Mouse (Mus musculus) thymus, adult 2 months (tissue): ENCODE measurements around the gene Ric3. TPM values are rescaled to one million over a fixed set of nuclear protein-coding genes. Genes with fewer than 3 reads are reported as not detected.

ENCODE experiments used
- DNase-seq: peaks from one replicate; pipeline ENCODE4 v3.0.0; 2021
- H3K27ac ChIP-seq: fragments of 200-500 bp; 2 replicates; pipeline ENCODE4 v1.5.1; 2012; ENCODE audit warnings: low read length, control low read depth; ENCODE audit not compliant: control insufficient read depth, insufficient read depth
- H3K27me3 ChIP-seq: fragments of 200-500 bp; 2 replicates; pipeline ENCODE4 v1.6.1; 2012; ENCODE audit warnings: mild to moderate bottlenecking, low read length, moderate library complexity, mixed read lengths; ENCODE audit not compliant: control insufficient read depth, insufficient read depth
- H3K36me3 ChIP-seq: fragments of 200-500 bp; 2 replicates; pipeline ENCODE4 v1.6.1; 2012; ENCODE audit warnings: mild to moderate bottlenecking, low read length, moderate library complexity; ENCODE audit not compliant: control insufficient read depth, insufficient read depth
- H3K4me1 ChIP-seq: fragments of 200-500 bp; replicated peaks from 2 replicates; pipeline ENCODE4 v1.6.1; 2012; ENCODE audit warnings: low read length; ENCODE audit not compliant: control insufficient read depth, insufficient read depth
- H3K4me3 ChIP-seq: fragments of 200-500 bp; 2 replicates; pipeline ENCODE4 v1.5.1; 2012; ENCODE audit warnings: mild to moderate bottlenecking, low read length, control low read depth, moderate library complexity; ENCODE audit not compliant: control insufficient read depth, insufficient read depth
- CTCF ChIP-seq: fragments of 200-500 bp; IDR thresholded peaks from 2 replicates; pipeline ENCODE4 v1.5.1; 2012; ENCODE audit warnings: mild to moderate bottlenecking, control low read depth, low read length, moderate library complexity, borderline replicate concordance; ENCODE audit not compliant: control insufficient read depth, poor library complexity, insufficient read depth; ENCODE audit errors: extremely low read depth
- POLR2A ChIP-seq: fragments of 200-500 bp; IDR thresholded peaks from 2 replicates; pipeline ENCODE4 v1.6.1; 2012; ENCODE audit warnings: mild to moderate bottlenecking, low read length, control low read depth, moderate library complexity; ENCODE audit not compliant: control insufficient read depth, poor library complexity, insufficient read depth; ENCODE audit errors: extremely low read depth
- WGBS: fragments of 180-500 bp; shearing (Covaris S2); methylation state at CpG from one replicate; pipeline ENCODE4 v1.1.7; 2018; 5-methylcytosine and 5-hydroxymethylcytosine counted together
- polyA plus RNA-seq: library from polyadenylated mRNA; depleted of rRNA; stranded (reverse); fragments of >200 nt; gene quantifications from 2 replicates; pipeline ENCODE4 v1.2.3, GENCODE M21; 2012; rRNA removed

Ric3 gene
- polyA plus RNA-seq, 1 experiment = 0.31 TPM

DNA sequence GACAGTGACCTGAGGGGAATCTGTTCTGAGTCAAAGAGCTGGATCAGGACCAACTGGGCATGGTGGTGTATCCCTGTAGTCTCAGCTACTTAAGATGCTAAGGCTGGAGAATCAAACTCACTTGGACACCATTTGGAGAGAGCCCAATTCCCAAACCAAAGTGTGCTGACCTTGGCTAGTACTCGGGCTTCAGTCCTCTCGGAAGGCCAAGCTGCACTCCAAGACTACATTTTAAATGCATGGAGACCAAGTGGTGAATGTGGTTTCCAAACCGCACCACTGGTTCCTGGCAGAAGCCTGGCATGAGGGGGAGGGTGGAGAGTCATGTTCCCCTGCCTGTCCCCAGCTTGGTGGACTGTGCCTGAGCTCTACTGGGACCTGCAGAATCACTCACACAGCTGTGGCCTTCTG lies 89.2 kb downstream of the Ric3 start:
- H3K27ac ChIP-seq = no peak overlapping the region
- H3K27me3 ChIP-seq = no peaks in the 10 kb centered on the region
- H3K36me3 ChIP-seq = no peaks in the 10 kb centered on the region
- H3K4me3 ChIP-seq = no peak overlapping the region
- WGBS = 82% methylated on average over 3 of the region's 3 CpGs
- no peaks in the 10 kb centered on the region for H3K4me1 ChIP-seq
- TF ChIP-seq POLR2A = no peak
- no peak for TF ChIP-seq CTCF
- no peak for DNase-seq

DNA sequence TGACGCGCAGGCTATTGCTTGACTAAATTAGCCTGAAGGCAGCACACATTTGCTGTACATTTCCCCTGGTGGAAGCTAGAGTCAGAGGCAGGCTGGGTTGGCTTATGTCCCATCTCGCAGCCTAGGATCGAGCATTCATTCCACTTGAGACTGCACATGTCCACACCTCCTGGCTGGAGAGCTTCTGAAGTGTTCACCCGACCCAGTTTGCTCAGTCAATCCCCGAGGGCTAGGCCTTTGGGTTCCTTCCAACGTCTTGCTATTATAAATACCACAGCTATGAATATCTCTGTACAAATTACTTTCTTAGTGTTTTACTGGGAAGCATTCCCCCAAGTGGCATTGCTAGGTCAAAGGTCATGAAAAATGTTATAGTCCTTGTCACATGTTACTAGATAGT lies 89.9 kb downstream of the Ric3 start:
- 89% methylated on average over 7 of the region's 7 CpGs for WGBS
- Histone ChIP-seq H3K27me3 (no peaks in the 10 kb centered on the region), H3K27ac (no peak overlapping the region), H3K4me1 (no peaks in the 10 kb centered on the region), H3K36me3 (no peaks in the 10 kb centered on the region), H3K4me3 (no peak overlapping the region)
- no peak for DNase-seq
- TF ChIP-seq CTCF (no peak), POLR2A (no peak)

DNA sequence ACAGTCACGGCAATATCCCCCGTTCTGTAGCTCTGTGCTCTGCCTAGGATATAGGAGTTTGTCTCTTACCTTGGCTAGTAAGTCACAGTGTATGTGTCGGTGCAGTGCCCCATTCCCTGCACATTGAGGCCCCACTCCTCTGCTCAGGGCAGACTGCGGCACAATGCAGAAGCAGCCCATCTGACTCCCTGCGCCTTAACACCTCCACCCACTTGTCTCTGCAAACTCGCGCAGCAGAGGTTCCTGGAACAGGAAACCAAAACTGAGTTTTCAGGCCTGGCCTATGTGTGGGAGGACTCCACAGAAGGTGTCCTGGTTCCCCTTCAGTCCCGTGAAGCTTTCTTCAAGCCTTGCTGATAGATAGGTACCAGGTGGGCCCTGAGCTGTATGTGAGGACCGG lies 91.9 kb downstream of the Ric3 start:
- WGBS = 46% methylated on average over 9 of the region's 9 CpGs
- TF ChIP-seq CTCF (no peak), POLR2A (no peak)

DNA sequence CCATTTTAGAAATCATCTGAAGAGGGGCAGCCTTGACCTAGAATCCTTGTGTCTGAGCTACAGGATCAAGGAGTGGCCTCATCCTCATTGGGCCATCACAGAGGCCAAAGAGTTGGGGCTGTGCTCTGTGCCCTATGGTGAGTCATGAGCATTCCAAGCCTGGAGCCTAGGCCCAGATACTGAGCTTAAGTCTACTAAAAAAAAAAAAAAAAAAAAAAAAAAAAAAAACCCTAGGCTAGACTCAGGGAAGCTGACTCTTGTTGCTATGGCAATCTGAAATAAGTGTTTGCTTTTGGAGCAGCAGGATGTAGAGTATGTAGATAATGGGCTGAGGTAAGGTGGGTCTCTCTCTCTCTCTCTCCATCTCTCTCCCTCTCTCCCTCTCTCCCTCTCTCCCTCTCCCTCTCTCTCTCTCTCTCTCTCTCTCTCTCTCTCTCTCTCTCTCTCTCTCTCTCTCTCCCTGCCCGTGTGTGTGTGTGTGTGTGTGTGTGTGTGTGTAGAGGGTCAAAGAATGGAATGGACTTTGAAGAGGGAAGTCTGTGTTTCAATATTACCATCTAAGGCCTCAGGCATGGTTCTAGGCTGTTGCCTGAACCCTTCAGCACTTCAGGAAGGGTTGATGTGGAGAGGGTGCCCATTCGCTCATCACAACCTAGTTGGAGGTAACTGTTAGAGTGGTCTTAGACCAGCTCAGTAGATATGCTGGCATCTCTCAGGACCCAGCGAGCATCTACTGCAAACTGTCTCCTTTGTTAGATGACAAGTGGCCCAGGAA lies 97.0 kb downstream of the Ric3 start:
- no peak overlapping the region for H3K27ac ChIP-seq
- TF ChIP-seq POLR2A (no peak), CTCF (no peak)
- H3K4me3 ChIP-seq = no peak overlapping the region
- no peaks in the 10 kb centered on the region for H3K4me1 ChIP-seq
- H3K27me3 ChIP-seq = no peaks in the 10 kb centered on the region
- 84% methylated on average over 3 of the region's 3 CpGs for WGBS
- no peak for DNase-seq
- H3K36me3 ChIP-seq = no peaks in the 10 kb centered on the region

More for the DNA sequence above, 91.9 kb downstream of the Ric3 start:
- H3K36me3 ChIP-seq = no peaks in the 10 kb centered on the region
- H3K27ac ChIP-seq = no peak overlapping the region
- no peak overlapping the region for H3K4me3 ChIP-seq
- no peaks in the 10 kb centered on the region for H3K27me3 ChIP-seq
- no peaks in the 10 kb centered on the region for H3K4me1 ChIP-seq
- DNase-seq = no peak

Other genes with a start within 250 kb of the Ric3 start
- not detected in 2 replicates for gene Olfr516, start 232.8 kb downstream of the Ric3 start, polyA plus RNA-seq
- gene Olfr517, start 211.0 kb downstream of the Ric3 start, polyA plus RNA-seq = 0.20 TPM in 1 of 2 replicates, not detected in the other
- gene Olfr518, start 198.3 kb downstream of the Ric3 start, polyA plus RNA-seq = not detected in 2 replicates
- gene Olfr519, start 188.9 kb downstream of the Ric3 start, polyA plus RNA-seq = not detected in 2 replicates
- 0.09 and 0.27 TPM in 2 replicates for gene Nlrp10, start 153.2 kb downstream of the Ric3 start, polyA plus RNA-seq
- gene Eif3f, start 148.9 kb downstream of the Ric3 start, polyA plus RNA-seq = 161 and 309 TPM in 2 replicates
- gene Tub, start 133.0 kb downstream of the Ric3 start, polyA plus RNA-seq = 0.54 and 0.66 TPM in 2 replicates
- 6.3 and 6.7 TPM in 2 replicates for gene Lmo1, start 91.9 kb upstream of the Ric3 start, polyA plus RNA-seq